Mouse (Mus musculus): ENCODE results near the gene Rab10.
"Not testable (repeated sequence)": the region's sequence is repeated elsewhere in the genome, so short reads cannot be mapped to it uniquely, and the experiment has no call there.

Rab10 gene

DNA sequence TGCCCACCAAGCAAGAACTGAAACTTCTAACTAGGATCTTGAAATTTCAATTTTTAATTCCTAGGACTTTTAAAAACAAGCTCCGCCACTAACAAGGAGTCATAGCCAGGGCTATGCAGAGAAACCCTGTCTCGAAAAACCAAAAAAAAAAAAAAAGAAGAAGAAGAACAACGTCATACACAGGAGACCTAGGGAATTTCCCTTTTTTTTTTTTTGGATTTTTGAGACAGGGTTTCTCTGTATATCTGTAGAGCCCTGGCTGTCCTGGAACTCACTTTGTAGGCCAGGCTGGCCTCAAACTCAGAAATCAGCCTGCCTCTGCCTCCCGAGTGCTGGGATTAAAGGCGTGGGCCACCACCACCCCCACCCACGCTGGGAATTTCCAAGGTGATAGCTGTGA lies 12.1 kb downstream of the Rab10 start:
- in situ Hi-C loops (cut with MboI, MseI) = not testable (repeated sequence)

DNA sequence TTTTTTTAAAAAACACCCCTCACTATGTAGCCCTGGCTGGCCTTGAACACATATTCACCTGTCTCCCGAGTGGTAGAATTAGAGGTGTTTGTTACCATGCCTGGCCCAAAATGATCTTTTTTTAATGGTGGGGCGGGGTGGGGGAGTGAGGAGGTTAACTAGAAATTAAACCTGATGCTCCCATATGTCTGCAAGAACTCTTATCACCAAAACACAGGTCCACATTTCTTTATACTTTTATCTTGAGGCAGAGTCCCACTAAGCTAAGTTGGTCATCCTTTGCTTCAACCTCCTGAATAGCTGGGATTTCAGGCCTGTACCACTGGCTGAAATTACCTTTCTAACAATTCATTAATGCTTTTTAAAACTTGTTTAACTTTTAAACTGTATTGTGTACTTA lies 13.7 kb downstream of the Rab10 start:
- in situ Hi-C loops (cut with MboI, MseI) = no loop called here

DNA sequence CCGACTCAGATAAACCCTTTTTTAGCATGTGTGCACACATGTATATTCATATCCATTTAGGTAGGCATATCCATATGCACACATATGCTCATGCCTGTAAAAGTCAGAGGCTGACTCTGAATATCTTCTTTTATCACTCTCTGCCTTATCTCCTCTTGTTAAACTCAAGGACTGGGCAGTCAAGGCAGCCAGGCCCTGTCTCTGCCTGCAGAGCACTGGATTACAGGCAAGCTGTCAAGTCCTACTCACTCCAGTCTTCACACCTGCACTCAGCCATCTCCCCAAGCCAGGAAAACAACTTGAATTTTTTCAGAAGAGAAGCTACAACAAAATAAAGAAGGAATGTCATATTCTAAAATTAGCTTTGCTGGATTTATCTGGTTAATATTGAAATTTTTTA lies 17.9 kb downstream of the Rab10 start:
- in situ Hi-C loops (cut with MboI, MseI) = no loop called here

DNA sequence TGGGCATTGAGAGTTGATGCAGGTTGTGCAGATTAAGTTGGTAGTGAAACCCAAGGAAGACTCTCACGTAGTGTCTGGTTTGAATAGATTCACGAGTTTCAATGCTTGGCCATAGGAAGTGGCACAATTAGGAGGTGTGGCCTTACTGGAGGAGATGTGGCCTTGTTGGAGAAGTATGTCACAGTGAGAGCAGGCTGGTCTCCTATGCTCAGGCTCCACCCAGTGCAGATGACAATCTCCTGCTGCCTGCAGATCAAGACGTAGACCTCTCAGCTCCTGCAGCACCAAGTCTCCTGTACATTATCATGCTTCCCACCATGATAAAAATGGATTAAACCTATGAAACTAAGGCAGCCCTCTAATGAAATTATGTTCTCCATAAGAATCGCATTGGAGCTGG lies 18.7 kb downstream of the Rab10 start:
- in situ Hi-C loops (cut with MboI, MseI) = no loop called here

DNA sequence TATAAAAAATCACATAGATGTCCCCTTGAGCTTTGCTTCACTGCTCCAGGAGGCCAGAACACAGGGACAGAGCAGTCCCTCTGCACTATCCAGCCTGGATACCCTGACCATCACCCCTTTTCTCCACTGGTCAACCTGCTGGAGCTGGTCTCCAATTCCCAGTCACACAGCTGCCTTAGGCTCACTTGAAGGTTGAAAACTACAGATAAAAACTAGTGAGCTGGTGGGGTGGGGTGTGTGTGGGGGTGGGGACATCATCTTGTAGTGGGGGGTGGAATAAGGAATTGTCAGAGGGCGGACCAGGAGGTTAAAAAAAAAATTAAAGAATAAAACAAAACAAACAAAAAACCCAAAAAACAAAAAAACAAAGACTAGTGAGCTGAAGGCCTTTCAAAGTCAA lies 21.3 kb downstream of the Rab10 start:
- in situ Hi-C loops (cut with MboI, MseI) = no loop called here

GRCm38 (mm10) chr12:3285919-3286318 lies 23.9 kb downstream of the Rab10 start:
- in situ Hi-C loops (cut with MboI, MseI) = no loop called here

- in situ Hi-C loops (cut with MboI, MseI) = no loop called here
Measured at GRCm38 (mm10) chr12:3285377-3285776, 24.4 kb downstream of the Rab10 start.

DNA sequence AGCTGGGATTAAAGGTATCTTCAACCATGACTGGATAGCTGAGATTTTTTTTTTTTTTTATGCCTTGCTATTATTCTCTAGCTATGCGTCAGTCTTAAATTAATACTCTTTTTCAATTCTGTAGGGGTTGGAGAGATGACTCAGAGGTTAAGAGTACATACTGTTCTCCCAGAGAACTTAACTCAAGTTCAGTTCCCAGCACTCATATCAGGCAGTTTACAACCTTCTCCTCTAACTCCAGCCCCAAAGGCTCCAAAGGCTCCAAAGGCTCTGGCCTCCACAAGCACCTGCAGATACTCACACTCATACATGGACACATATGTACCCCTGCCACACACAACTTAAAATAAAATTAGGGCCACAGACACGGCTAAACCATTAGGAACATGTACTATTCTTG lies 25.3 kb downstream of the Rab10 start:
- in situ Hi-C loops (cut with MboI, MseI) = no loop called here

- in situ Hi-C loops (cut with MboI, MseI) = no loop called here
Measured at GRCm38 (mm10) chr12:3283829-3284440, 25.8 kb downstream of the Rab10 start.

GRCm38 (mm10) chr12:3282954-3283353 lies 26.8 kb downstream of the Rab10 start:
- in situ Hi-C loops (cut with MboI, MseI) = no loop called here

DNA sequence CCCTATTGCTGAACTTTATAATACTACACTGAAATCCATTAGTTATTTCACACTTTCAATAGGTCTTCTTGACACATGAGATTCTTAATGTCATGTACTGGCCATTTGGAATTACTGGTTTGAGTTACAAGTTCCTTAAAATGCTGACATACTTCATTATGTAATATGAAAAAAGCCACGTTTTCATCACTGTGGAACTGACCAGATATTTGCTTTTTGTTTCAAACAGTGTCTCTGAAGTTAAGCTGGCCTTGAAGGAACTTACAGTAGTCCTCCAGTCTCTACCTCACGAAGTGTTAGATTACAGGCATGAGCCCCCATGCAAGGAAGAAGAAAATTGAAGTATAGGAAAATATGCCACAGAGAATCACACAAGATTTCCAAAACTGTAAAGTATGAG lies 27.2 kb downstream of the Rab10 start:
- in situ Hi-C loops (cut with MboI, MseI) = no loop called here

DNA sequence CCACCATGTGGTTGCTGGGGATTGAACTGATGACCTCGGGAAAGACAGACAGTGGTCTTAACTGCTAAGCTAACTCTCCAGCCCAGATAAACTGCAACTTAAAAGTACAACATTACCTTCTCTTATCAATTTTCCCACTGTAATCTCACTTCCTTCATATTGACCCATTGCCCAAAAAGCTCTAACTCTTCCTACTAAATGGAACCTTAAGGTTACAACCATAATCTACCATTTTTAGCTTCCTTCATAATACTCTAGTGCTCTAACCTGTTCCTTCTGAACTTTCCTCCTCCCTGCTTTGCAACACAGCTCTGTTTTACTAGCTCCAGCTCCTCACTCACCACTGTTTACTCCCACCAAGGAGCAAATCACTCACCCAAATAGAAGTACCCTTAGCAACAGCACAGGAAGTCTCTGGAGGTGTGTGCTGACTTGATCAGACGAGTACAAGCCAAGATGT lies 30.9 kb downstream of the Rab10 start:
- in situ Hi-C loops (cut with MboI, MseI) = no loop called here

GRCm38 (mm10) chr12:3270818-3271217 lies 39.0 kb downstream of the Rab10 start:
- in situ Hi-C loops (cut with MboI, MseI) = no loop called here

GRCm38 (mm10) chr12:3267397-3267796 lies 42.4 kb downstream of the Rab10 start:
- in situ Hi-C loops (cut with MboI, MseI) = no loop called here

- in situ Hi-C loops (cut with MboI, MseI) = no loop called here
Measured at GRCm38 (mm10) chr12:3265188-3265587, 44.6 kb downstream of the Rab10 start.

DNA sequence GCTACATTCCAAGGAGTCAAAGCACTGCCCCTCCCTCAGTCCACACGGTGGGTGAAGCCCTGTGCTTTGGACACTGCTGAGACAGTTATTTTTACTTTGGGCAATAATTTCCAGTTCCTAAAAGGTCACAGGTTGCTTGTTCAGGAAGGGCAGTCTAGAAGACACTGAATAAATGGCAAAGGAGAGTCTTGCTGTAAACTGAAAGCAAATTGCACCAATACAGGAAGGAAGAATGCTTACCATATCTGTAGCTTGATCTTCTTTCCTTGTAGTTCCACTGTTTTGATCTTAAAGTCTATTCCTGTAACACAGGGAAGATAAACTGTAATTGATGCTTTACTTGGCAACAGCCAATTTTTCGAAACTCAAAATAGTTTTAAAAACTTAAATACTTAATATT lies 45.3 kb downstream of the Rab10 start:
- in situ Hi-C loops (cut with MboI, MseI) = no loop called here

- in situ Hi-C loops (cut with MboI, MseI) = no loop called here
Measured at GRCm38 (mm10) chr12:3261596-3261995, 48.2 kb downstream of the Rab10 start.

- in situ Hi-C loops (cut with MboI, MseI) = no loop called here
Measured at GRCm38 (mm10) chr12:3255966-3256365, 53.8 kb downstream of the Rab10 start.

DNA sequence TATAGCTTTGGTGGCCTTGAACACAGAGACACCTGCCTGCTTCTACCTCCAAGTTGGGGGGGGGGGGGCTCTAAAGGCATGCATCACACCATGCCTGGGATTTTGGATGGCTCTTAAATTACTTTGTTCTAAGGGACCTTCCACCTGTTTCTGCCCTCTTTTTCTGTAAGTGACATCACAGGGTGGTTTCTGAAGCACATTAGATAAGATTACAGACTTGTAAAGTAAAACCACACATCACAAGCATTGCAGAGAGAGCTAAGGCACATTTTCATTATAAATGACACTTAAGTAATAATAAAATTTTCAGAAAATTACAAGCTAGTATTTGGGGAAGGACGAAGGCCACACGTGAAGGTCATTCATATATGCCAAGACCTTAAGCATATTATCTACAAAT lies 54.3 kb downstream of the Rab10 start:
- in situ Hi-C loops (cut with MboI, MseI) = no loop called here

DNA sequence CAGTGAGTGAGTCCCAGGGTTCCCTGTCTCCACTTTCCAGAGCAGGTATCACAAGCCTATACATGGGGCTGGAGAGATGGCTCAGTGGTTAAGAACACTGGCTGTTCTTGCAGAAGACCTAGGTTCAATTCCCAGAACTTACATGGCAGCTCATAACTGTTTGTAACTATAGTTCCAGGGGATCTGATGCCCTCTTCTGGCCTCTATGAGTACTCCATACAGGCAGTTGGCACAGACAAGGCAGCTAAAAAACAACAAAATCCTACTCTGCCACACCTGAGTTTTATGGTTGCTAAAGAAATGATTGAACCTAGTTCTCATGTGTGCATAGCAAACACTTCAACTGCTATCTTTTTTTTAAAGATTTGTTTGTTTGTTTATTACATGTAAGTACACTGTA lies 56.2 kb downstream of the Rab10 start:
- in situ Hi-C loops (cut with MboI, MseI) = loop anchor here (5.0 kb wide), 1 partner anchor 104 kb away; no protein-coding TSS in a partner anchor

- in situ Hi-C loops (cut with MboI, MseI) = no loop called here
Measured at GRCm38 (mm10) chr12:3246091-3246490, 63.7 kb downstream of the Rab10 start.

- in situ Hi-C loops (cut with MboI, MseI) = loop anchor here (5.0 to 10.0 kb wide), 3 partner anchors 63 to 188 kb away; partner anchors contain the start of genes Asxl2 and Kif3c
Measured at GRCm38 (mm10) chr12:3239544-3239943, 70.2 kb downstream of the Rab10 start.

DNA sequence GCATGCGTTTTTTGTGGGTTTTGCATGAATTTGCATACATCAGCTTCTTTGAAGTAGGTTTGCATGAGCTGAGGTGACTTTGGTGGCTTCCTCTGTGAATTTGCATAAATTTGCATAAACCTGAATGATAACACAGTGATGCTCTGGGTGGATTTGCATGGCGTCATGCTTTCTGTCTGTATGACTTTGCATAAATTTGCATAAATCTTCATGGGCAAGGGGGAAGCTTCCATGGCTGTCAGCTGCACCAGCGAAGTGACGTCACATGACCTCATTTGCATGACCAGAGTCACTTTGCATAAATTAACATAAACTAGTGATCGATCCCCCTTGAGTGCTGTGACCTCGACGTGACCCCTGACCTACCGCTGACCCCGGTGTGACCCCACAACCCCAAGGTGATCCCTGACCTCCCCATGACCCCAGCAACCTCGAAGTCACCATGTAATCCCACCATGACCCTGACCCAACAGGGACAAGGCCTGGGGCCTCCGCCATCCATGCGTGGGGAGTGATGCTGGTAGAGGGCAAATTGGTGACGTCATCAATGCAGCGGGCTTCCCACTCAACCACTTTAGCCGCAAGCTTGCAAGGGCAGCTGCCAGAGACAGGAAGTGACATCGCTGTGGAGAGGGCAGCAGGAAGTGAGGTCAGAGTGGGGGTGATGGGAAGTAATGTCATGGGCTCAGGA lies 71.3 kb downstream of the Rab10 start:
- in situ Hi-C loops (cut with MboI, MseI) = loop anchor here (5.0 to 10.0 kb wide), 3 partner anchors 64 to 189 kb away; partner anchors contain the start of genes Asxl2 and Kif3c
